Mouse (Mus musculus) kidney, adult 2 months (tissue): ENCODE measurements at regions not wholly inside any gene's neighbourhood (a gene's known extent, or its start where the extent isn't known, plus 50 kb on each side); places are given as distances from the start of the nearest gene placed in this dataset.

Source experiments
- CTCF ChIP-seq: fragments of 200-500 bp; conservative IDR thresholded peaks from 2 replicates; pipeline ENCODE4 v1.5.1; 2011; ENCODE audit warnings: low read depth, mild to moderate bottlenecking, control low read depth, low read length, moderate library complexity, mixed read lengths; ENCODE audit not compliant: insufficient read depth, insufficient read length
- POLR2A ChIP-seq: fragments of 200-500 bp; IDR thresholded peaks from one replicate; pipeline ENCODE4 v1.6.1; 2011; ENCODE audit warnings: low read depth, low read length, control low read depth

DNA sequence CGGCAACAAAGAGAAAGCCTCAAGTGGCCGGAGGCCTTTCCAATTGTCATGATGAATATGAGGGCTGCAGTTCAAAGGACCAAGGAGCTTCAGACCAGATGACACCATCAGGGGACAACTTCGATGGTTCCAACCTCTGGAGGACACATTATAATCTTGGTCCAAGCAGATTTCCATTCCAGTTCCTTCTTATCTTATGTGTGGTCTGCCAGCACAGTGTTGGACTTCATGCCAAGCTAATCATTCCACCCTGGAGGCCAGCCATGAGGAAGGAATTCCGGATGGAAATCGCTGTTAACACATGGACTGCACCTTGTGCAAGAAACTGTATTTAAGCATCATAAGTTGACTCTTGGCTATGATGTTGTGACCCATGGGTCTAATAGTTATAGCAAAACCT is 334.5 kb upstream of the Gm21798 start:
- TF ChIP-seq POLR2A, result no peak
- no peak for TF ChIP-seq CTCF
